Mouse (Mus musculus): ENCODE results near the gene Ntn1.

GRCm38 (mm10) chr11:68274331-68274811 is 126.3 kb downstream of the Ntn1 start:
- TF ChIP-seq GATA1 (IDR thresholded peaks at IDR 0.05; ENCODE audit: low read length), result no peak
- no peak for TF ChIP-seq TAL1 (IDR thresholded peaks at IDR 0.05; ENCODE audit: low read length)
